Mouse (Mus musculus): ENCODE data around the gene Ankle1. TPM values are rescaled to one million over a fixed set of nuclear protein-coding genes. Genes with fewer than 3 reads are reported as not detected.

Ankle1 gene
- polyA plus RNA-seq, 1 experiment from 2014 or later: 17.2 TPM

DNA sequence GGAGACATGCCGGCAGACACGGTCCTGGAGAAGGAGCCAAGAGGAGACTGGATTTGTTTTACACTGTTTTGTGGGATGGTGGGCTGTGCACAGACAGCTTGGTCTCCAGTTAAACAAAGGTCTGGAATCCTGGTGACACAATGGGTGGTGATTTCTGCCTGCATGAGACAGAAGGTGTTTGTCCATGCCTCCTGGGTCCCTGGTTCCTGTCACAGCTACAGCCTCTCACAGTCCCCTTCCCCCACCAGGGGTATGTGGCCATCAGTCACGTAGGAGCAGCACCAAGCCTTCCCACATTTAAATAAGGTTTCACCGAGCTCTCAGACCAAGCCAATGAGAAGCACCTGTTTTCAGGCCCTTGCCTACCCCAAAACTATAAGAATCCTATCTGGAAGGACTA lies 45.5 kb downstream of the Ankle1 start:
- Histone ChIP-seq H3K9me3 (no peaks in the 10 kb centered on the region), H3K27ac (replicated peaks) (no peak overlapping the region), H3K4me2 (replicated peaks) (no peak overlapping the region), H3K9ac (replicated peaks) (no peak overlapping the region), H3K27me3 (no peaks in the 10 kb centered on the region), H3K4me3 (no peak overlapping the region), H3K4me1 (no peaks in the 10 kb centered on the region), H3K36me3 (no peaks in the 10 kb centered on the region)
- no peak for ATAC-seq (replicated peaks)
- 64% methylated on average over 4 of the region's 4 CpGs for WGBS

DNA sequence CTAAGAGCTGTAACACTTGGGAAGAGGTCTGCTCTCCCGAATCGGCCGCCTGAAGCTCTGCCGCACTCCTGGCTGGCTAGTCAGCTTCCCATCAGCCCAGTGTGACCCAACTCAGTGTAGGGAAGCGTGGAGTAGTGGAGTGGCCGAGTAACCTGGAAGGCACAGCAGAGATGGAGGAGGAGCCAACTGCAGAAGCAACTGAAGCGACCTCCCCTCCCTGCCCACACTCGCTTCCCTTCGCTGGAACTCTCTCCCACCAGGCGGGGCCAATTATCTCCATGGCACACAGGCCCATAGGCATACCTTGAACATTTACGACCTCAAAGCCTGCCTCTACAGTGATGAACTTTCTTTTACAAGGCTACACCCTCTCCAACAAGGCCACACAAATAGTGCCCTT lies 46.0 kb downstream of the Ankle1 start:
- H3K9ac ChIP-seq (replicated peaks): no peak overlapping the region
- H3K36me3 ChIP-seq: 0 out of 2 replicates have a peak, but pooled peaks cover 1% of the 10 kb centered on the region
- H3K4me3 ChIP-seq: no peak overlapping the region
- H3K27ac ChIP-seq (replicated peaks): no peak overlapping the region
- H3K9me3 ChIP-seq: no peaks in the 10 kb centered on the region
- no peaks in the 10 kb centered on the region for H3K27me3 ChIP-seq
- H3K4me1 ChIP-seq: no peaks in the 10 kb centered on the region
- no peak overlapping the region for H3K4me2 ChIP-seq (replicated peaks)
- ATAC-seq (replicated peaks): no peak
- WGBS: 53% methylated on average over 11 of the region's 11 CpGs

DNA sequence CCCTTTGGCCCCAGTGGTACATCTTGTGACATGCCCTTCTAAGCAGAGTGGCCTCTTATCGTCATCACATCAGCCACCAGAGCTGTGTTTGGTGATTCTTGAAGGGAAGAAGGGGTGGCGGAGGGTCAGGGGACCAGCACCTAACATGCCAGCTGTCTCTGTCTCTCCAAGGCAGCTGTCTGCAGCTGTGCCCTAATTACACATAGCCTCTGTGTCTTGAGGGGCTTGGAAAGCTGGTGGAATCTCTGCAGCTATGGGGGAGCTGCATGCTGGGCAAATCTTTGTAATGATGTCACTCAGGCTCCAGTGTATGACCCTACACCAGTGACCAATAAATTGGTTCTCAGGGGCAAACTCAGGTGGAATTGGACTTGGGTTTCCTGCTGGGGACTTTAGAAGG lies 46.9 kb downstream of the Ankle1 start:
- Histone ChIP-seq H3K4me1 (no peaks in the 10 kb centered on the region), H3K36me3 (0 out of 2 replicates have a peak, but pooled peaks cover 2% of the 10 kb centered on the region), H3K9me3 (no peaks in the 10 kb centered on the region), H3K4me2 (replicated peaks) (no peak overlapping the region), H3K4me3 (no peak overlapping the region), H3K9ac (replicated peaks) (no peak overlapping the region), H3K27ac (replicated peaks) (no peak overlapping the region), H3K27me3 (no peaks in the 10 kb centered on the region)
- ATAC-seq (replicated peaks): no peak
- WGBS: 84% methylated on average over 2 of the region's 2 CpGs

DNA sequence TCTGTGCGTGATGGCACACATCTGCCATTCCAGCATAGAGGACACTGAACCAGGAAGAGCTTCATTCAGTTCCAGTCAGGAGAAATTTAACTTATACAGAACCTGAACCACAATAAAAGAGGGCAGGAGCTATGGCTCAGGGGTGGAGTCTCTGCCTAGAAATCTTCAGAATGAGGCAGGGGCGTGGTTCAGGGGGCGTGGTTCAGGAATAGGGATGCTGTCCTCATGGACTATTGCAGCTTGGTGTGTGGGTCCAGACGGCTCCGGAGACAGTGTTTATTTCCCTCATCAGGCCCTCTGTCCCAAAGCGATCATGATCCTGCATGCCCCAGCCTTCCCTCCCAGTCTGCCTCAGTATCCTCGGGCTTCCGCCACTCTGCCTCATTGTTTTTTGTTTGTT lies 48.9 kb downstream of the Ankle1 start:
- H3K27me3 ChIP-seq: no peaks in the 10 kb centered on the region
- WGBS: 91% methylated on average over 8 of the region's 8 CpGs
- no peak overlapping the region for H3K9ac ChIP-seq (replicated peaks)
- H3K4me1 ChIP-seq: peaks cover 2% of the 10 kb centered on the region; the same call in 1 of the 2 replicates
- no peak overlapping the region for H3K4me3 ChIP-seq
- no peak overlapping the region for H3K27ac ChIP-seq (replicated peaks)
- no peak overlapping the region for H3K4me2 ChIP-seq (replicated peaks)
- no peaks in the 10 kb centered on the region for H3K9me3 ChIP-seq
- no peak for ATAC-seq (replicated peaks)
- peaks cover 20% of the 10 kb centered on the region for H3K36me3 ChIP-seq

DNA sequence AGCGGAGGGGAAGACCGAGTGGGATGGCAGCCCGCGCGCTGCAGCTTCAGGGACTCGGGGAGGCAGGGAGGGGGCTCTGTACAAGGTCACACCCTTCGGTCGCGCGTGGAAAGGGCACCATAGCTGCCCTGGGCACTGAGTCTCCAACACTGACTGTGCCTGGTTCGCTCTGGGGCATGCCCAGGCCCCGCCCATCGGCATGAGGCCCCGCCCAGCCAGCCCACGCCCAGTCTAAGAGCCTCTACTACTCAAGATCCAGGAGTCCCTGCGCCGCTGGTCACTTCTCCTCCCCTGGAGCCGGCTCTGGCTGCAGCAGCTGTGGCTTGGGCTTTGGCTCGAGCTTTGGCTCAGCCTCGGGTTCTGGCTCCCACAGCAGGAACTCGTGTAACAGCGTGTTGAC lies 51.1 kb downstream of the Ankle1 start:
- Histone ChIP-seq H3K4me3 (no peak overlapping the region), H3K36me3 (peaks cover 30% of the 10 kb centered on the region), H3K9ac (replicated peaks) (no peak overlapping the region), H3K27ac (replicated peaks) (no peak overlapping the region), H3K27me3 (no peaks in the 10 kb centered on the region), H3K4me1 (peaks cover 21% of the 10 kb centered on the region), H3K9me3 (no peaks in the 10 kb centered on the region), H3K4me2 (replicated peaks) (no peak overlapping the region)
- 51% methylated on average over 22 of the region's 22 CpGs for WGBS
- ATAC-seq (replicated peaks): no peak

DNA sequence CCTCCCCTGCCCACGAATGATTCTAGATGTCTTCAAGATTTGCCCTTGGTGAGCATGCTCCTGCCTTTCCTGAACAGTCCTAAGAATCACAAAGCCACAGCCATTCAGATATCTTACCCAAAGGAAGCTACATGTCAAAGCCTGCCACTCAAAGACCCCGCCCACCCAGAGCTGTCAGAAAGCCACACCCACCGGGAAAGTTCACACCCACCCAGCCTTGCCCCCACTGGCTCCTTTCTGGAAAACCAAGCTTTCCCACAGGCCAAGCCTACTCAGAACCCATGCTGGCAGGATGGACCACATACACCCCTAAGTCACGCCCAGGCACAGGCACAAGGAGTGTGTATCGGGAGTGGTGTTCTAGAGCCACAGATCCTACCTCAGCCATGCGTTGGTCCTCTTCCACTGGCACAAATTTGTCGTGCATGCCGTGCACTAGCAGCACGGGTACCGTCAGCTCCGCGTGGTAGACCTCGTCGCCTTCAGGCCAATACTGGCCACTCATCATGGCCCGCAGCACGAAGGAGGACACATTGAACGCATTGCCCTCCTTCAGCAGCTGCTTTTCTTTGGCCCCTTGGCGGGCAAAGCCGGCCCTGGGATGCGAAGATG lies 52.0 kb downstream of the Ankle1 start:
- Histone ChIP-seq H3K4me3 (no peak overlapping the region), H3K27me3 (no peaks in the 10 kb centered on the region), H3K9me3 (no peaks in the 10 kb centered on the region), H3K36me3 (peaks cover 30% of the 10 kb centered on the region), H3K27ac (replicated peaks) (no peak overlapping the region), H3K4me2 (replicated peaks) (no peak overlapping the region), H3K4me1 (peaks cover 30% of the 10 kb centered on the region), H3K9ac (replicated peaks) (no peak overlapping the region)
- 88% methylated on average over 20 of the region's 20 CpGs for WGBS
- no peak for ATAC-seq (replicated peaks)

Other genes with a start within 250 kb of the Ankle1 start
- gene Myo9b, start 133.3 kb upstream of the Ankle1 start, polyA plus RNA-seq (2015; fragmentation: Nextera tagmentation; extraction: Ambion mirVana): 20.0 and 21.6 TPM in 2 replicates
- 53.5 and 56.3 TPM in 2 replicates for gene Haus8, start 133.1 kb upstream of the Ankle1 start, polyA plus RNA-seq (2015; fragmentation: Nextera tagmentation; extraction: Ambion mirVana)
- gene Use1, start 39.2 kb upstream of the Ankle1 start, polyA plus RNA-seq (2015; fragmentation: Nextera tagmentation; extraction: Ambion mirVana): 98.4 and 102 TPM in 2 replicates
- 7.3 and 8.0 TPM in 2 replicates for gene Ocel1, start 34.7 kb upstream of the Ankle1 start, polyA plus RNA-seq (2015; fragmentation: Nextera tagmentation; extraction: Ambion mirVana)
- 15.5 and 16.6 TPM in 2 replicates for gene Nr2f6, start 24.1 kb upstream of the Ankle1 start, polyA plus RNA-seq (2015; fragmentation: Nextera tagmentation; extraction: Ambion mirVana)
- gene Ushbp1, start 10.2 kb upstream of the Ankle1 start, polyA plus RNA-seq (2015; fragmentation: Nextera tagmentation; extraction: Ambion mirVana): 5.5 and 6.0 TPM in 2 replicates
- gene Babam1, start 9.1 kb upstream of the Ankle1 start, polyA plus RNA-seq (2015; fragmentation: Nextera tagmentation; extraction: Ambion mirVana): 102 and 108 TPM in 2 replicates
- gene Abhd8, start 57.6 kb downstream of the Ankle1 start, polyA plus RNA-seq (2015; fragmentation: Nextera tagmentation; extraction: Ambion mirVana): 139 and 140 TPM in 2 replicates
- 189 and 199 TPM in 2 replicates for gene Mrpl34, start 58.9 kb downstream of the Ankle1 start, polyA plus RNA-seq (2015; fragmentation: Nextera tagmentation; extraction: Ambion mirVana)
- gene Dda1, start 63.2 kb downstream of the Ankle1 start, polyA plus RNA-seq (2015; fragmentation: Nextera tagmentation; extraction: Ambion mirVana): 222 and 240 TPM in 2 replicates
- gene Ano8, start 80.0 kb downstream of the Ankle1 start, polyA plus RNA-seq (2015; fragmentation: Nextera tagmentation; extraction: Ambion mirVana): 9.4 and 9.8 TPM in 2 replicates
- gene Gtpbp3, start 82.1 kb downstream of the Ankle1 start, polyA plus RNA-seq (2015; fragmentation: Nextera tagmentation; extraction: Ambion mirVana): 12.2 and 13.7 TPM in 2 replicates
- gene Plvap, start 105.7 kb downstream of the Ankle1 start, polyA plus RNA-seq (2015; fragmentation: Nextera tagmentation; extraction: Ambion mirVana): 5.4 and 6.0 TPM in 2 replicates
- 0.11 TPM in 1 of 2 replicates, not detected in the other for gene Ccdc194, start 119.7 kb downstream of the Ankle1 start, polyA plus RNA-seq (2015; fragmentation: Nextera tagmentation; extraction: Ambion mirVana)
- 8.5 and 8.8 TPM in 2 replicates for gene Bst2, start 131.4 kb downstream of the Ankle1 start, polyA plus RNA-seq (2015; fragmentation: Nextera tagmentation; extraction: Ambion mirVana)
- gene Mvb12a, start 136.9 kb downstream of the Ankle1 start, polyA plus RNA-seq (2015; fragmentation: Nextera tagmentation; extraction: Ambion mirVana): 56.9 and 61.7 TPM in 2 replicates
- 0.11 and 0.20 TPM in 2 replicates for gene Tmem221, start 152.9 kb downstream of the Ankle1 start, polyA plus RNA-seq (2015; fragmentation: Nextera tagmentation; extraction: Ambion mirVana)
- not detected in 2 replicates for gene Nxnl1, start 160.6 kb downstream of the Ankle1 start, polyA plus RNA-seq (2015; fragmentation: Nextera tagmentation; extraction: Ambion mirVana)
- 68.5 and 71.8 TPM in 2 replicates for gene Slc27a1, start 162.9 kb downstream of the Ankle1 start, polyA plus RNA-seq (2015; fragmentation: Nextera tagmentation; extraction: Ambion mirVana)
- 191 TPM in 2 replicates for gene Pgls, start 186.2 kb downstream of the Ankle1 start, polyA plus RNA-seq (2015; fragmentation: Nextera tagmentation; extraction: Ambion mirVana)
- 4.9 and 5.5 TPM in 2 replicates for gene Fam129c, start 191.6 kb downstream of the Ankle1 start, polyA plus RNA-seq (2015; fragmentation: Nextera tagmentation; extraction: Ambion mirVana)
- gene Colgalt1, start 205.0 kb downstream of the Ankle1 start, polyA plus RNA-seq (2015; fragmentation: Nextera tagmentation; extraction: Ambion mirVana): 54.3 and 56.2 TPM in 2 replicates